Mouse (Mus musculus) adrenal gland, adult 10 weeks (tissue): Measurements from ENCODE around the gene Cpne4. TPM values are rescaled to one million over a fixed set of nuclear protein-coding genes. Genes with fewer than 3 reads are reported as not detected.

Experiments used
- polyA plus RNA-seq: library from polyadenylated mRNA; stranded (reverse); fragments of 350-450 nt; fragmentation: Illumina TruSeq; extraction: RNeasy Lipid Tissue Mini Kit (QIAGEN cat#74804); gene quantifications from one replicate; pipeline ENCODE4 v1.2.3, GENCODE M21; 2014; ENCODE audit warnings: low read depth, low replicate concordance

The Cpne4 gene
- polyA plus RNA-seq: not detected

DNA sequence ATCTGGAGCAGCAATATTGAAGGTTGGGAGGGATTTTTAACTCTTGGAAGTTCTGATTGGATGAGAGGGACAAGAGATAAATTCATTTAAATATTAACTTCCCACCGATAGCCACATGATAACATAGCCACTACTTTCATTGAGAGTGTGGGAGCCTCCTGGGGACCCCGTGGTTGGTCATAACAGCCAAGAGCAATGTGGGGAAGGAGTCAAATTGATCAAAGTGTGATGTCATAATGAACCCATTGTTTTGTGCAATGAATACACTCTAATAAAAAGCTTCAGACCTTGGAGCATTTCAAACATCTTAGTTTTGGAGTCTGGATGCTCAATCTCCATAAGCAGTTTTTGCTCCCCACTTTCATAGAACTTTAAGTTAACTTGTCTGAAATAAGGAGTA, at the start of gene Cpne4:
Cpne4 (plus strand) TSS at position 301 of the 400 bp plus-strand sequence.

DNA sequence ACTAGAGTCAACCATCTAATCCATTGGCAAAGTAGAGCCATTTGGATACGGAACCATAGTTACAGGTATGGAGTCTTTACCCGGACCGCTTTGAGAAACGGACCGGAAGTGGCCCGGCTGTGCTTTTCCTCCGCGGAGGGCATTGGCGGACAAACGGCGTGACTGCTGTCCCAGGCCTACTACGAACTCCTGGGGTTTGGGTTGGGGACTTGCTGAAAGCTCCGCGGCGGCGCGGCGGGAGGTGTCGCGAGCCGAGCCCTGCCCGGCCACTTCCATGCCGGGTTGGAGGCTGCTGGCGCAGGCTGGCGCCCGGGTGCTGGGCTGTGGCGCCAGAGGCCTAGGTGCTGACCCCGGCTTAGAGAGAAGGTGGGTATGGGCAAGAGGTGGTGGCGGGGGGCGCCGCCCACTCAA, 506.1 kb downstream of the Cpne4 start, which contains the start of gene Mrpl3:
Mrpl3 (plus strand) TSS at position 93 of the 411 bp plus-strand sequence.

Other genes starting within 250 kb of the Cpne4 start
- gene Acpp, start 209.5 kb upstream of the Cpne4 start, polyA plus RNA-seq: 27.6 TPM